Mouse (Mus musculus): ENCODE data around the gene Iscu. TPM values are rescaled to one million over a fixed set of nuclear protein-coding genes. Genes with fewer than 3 reads are reported as not detected.

Gene Iscu
- polyA plus RNA-seq, 2 experiments = 85.4 to 102 TPM

DNA sequence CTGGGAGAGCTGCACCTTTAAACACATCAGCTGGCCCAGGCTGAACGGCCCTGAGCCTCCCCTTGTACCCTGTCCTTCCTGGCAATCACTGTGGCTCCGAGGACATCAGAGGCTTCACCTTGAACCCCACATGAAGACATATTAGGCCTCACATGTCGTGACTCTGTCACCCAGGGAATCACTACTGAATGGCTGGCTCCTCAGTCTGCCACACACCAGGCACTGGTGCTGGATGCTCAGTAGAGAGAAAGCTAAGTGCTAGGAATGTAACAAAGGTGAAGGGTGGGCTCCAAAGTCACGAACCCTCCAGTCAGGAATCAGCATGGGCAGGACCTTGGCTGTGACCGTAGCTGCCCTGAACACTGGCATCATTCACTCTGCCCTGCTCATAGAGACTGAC lies 7.0 kb downstream of the Iscu start:
- no peak for DNase-seq (ENCODE audit: low spot score)
- H3K27ac ChIP-seq (replicated peaks; ENCODE audit: low read depth, low read length) = no peak overlapping the region; the same call in 1 of the 2 replicates

DNA sequence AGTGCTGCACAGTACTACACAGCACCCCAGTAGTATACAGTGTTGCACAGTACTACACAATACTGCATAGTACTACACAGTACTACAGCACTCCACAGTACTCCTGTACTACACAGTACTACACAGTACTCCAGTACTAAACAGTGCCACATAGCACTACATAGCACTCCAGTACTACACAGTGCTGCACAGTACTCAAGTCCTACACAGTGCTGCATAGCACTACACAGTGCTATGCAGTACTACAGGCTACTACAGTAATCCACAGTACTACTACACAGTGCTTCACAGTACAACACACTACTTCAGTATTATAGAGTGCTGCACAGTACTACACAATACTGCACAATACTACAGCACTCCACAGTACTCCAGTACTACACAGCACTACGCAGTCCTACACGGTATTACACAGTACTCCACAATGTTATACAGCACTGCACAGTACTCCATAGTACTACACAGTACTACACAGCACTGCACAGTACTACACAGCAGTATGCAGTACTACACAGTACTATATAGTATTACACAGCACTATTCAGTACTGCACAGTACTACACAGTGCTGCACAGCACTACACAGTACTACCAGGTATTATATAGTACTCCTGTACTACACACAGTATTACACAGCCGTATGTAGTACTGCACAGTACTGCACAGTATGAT lies 7.7 kb downstream of the Iscu start:
- H3K4me3 ChIP-seq (replicated peaks; ENCODE audit: low read length) = no peak overlapping the region
- H3K27me3 ChIP-seq (ENCODE audit: control insufficient read depth, insufficient read depth, low read length) = no peaks in the 10 kb centered on the region
- TF ChIP-seq POLR2A (IDR thresholded peaks at IDR 0.05; ENCODE audit: borderline replicate concordance, extremely low read depth, insufficient read depth, insufficient read length) = no peak
- H3K36me3 ChIP-seq (ENCODE audit: control insufficient read depth, insufficient read depth, low read length) = peaks cover 25% of the 10 kb centered on the region
- WGBS = 94% methylated on average over 3 of the region's 3 CpGs
- DNase-seq (ENCODE audit: low spot score) (no peak), ATAC-seq (ENCODE audit: low FRiP score, low read depth) (no peak)
- no peak overlapping the region for H3K9ac ChIP-seq (ENCODE audit: low read depth, low read length, severe bottlenecking)
- H3K9me3 ChIP-seq (ENCODE audit: control insufficient read depth, low read length) = no peaks in the 10 kb centered on the region
- H3K4me1 ChIP-seq (ENCODE audit: control insufficient read depth, insufficient read depth, low read length) = peaks cover 33% of the 10 kb centered on the region
- H3K4me2 ChIP-seq (replicated peaks; ENCODE audit: low read depth, low read length, severe bottlenecking) = no peak overlapping the region
- peak overlapping the region; percentile 61; the same call in 1 of the 2 replicates for H3K27ac ChIP-seq (replicated peaks; ENCODE audit: low read depth, low read length)

More for the DNA sequence above, 7.0 kb downstream of the Iscu start:
- H3K36me3 ChIP-seq (ENCODE audit: control insufficient read depth, insufficient read depth, low read length) = peaks cover 31% of the 10 kb centered on the region
- H3K4me2 ChIP-seq (replicated peaks; ENCODE audit: low read depth, low read length, severe bottlenecking) = no peak overlapping the region
- H3K4me3 ChIP-seq (replicated peaks; ENCODE audit: low read length) = no peak overlapping the region
- no peak for ATAC-seq (ENCODE audit: low FRiP score, low read depth)
- 70% methylated on average over 5 of the region's 5 CpGs for WGBS
- TF ChIP-seq POLR2A (IDR thresholded peaks at IDR 0.05; ENCODE audit: borderline replicate concordance, extremely low read depth, insufficient read depth, insufficient read length) = no peak
- H3K9ac ChIP-seq (ENCODE audit: low read depth, low read length, severe bottlenecking) = no peak overlapping the region
- H3K4me1 ChIP-seq (ENCODE audit: control insufficient read depth, insufficient read depth, low read length) = peaks cover 33% of the 10 kb centered on the region
- H3K27me3 ChIP-seq (ENCODE audit: control insufficient read depth, insufficient read depth, low read length) = no peaks in the 10 kb centered on the region
- no peaks in the 10 kb centered on the region for H3K9me3 ChIP-seq (ENCODE audit: control insufficient read depth, low read length)

- Histone ChIP-seq H3K9me3 (ENCODE audit: control insufficient read depth, low read length) (no peaks in the 10 kb centered on the region), H3K4me1 (ENCODE audit: control insufficient read depth, insufficient read depth, low read length) (peaks cover 33% of the 10 kb centered on the region), H3K27me3 (ENCODE audit: control insufficient read depth, insufficient read depth, low read length) (no peaks in the 10 kb centered on the region), H3K9ac (ENCODE audit: low read depth, low read length, severe bottlenecking) (peak overlapping the region; percentile 3; the same call in 1 of the 2 replicates), H3K27ac (replicated peaks; ENCODE audit: low read depth, low read length) (peak overlapping the region; percentile 61), H3K4me2 (replicated peaks; ENCODE audit: low read depth, low read length, severe bottlenecking) (no peak overlapping the region), H3K36me3 (ENCODE audit: control insufficient read depth, insufficient read depth, low read length) (peaks cover 19% of the 10 kb centered on the region), H3K4me3 (replicated peaks; ENCODE audit: low read length) (no peak overlapping the region)
- 73% methylated on average over 5 of the region's 5 CpGs for WGBS
- TF ChIP-seq POLR2A (IDR thresholded peaks at IDR 0.05; ENCODE audit: borderline replicate concordance, extremely low read depth, insufficient read depth, insufficient read length) = no peak
- no peak for DNase-seq (ENCODE audit: low spot score)
- ATAC-seq (ENCODE audit: low FRiP score, low read depth) = no peak
Measured at GRCm38 (mm10) chr5:113780763-113781162, 8.2 kb downstream of the Iscu start.

- Histone ChIP-seq H3K27ac (replicated peaks; ENCODE audit: low read depth, low read length) (peak overlapping the region; percentile 61), H3K4me3 (replicated peaks; ENCODE audit: low read length) (no peak overlapping the region), H3K4me1 (ENCODE audit: control insufficient read depth, insufficient read depth, low read length) (peaks cover 33% of the 10 kb centered on the region), H3K4me2 (replicated peaks; ENCODE audit: low read depth, low read length, severe bottlenecking) (no peak overlapping the region), H3K9me3 (ENCODE audit: control insufficient read depth, low read length) (no peaks in the 10 kb centered on the region), H3K36me3 (ENCODE audit: control insufficient read depth, insufficient read depth, low read length) (peaks cover 14% of the 10 kb centered on the region), H3K9ac (ENCODE audit: low read depth, low read length, severe bottlenecking) (peak overlapping the region; percentile 3; the same call in 1 of the 2 replicates), H3K27me3 (ENCODE audit: control insufficient read depth, insufficient read depth, low read length) (no peaks in the 10 kb centered on the region)
- peak; percentile 38 for DNase-seq (ENCODE audit: low spot score)
- no peak for TF ChIP-seq POLR2A (IDR thresholded peaks at IDR 0.05; ENCODE audit: borderline replicate concordance, extremely low read depth, insufficient read depth, insufficient read length)
- ATAC-seq (ENCODE audit: low FRiP score, low read depth) = no peak
- 42% methylated on average over 7 of the region's 7 CpGs for WGBS
Measured at GRCm38 (mm10) chr5:113781254-113781653, 8.7 kb downstream of the Iscu start.

DNA sequence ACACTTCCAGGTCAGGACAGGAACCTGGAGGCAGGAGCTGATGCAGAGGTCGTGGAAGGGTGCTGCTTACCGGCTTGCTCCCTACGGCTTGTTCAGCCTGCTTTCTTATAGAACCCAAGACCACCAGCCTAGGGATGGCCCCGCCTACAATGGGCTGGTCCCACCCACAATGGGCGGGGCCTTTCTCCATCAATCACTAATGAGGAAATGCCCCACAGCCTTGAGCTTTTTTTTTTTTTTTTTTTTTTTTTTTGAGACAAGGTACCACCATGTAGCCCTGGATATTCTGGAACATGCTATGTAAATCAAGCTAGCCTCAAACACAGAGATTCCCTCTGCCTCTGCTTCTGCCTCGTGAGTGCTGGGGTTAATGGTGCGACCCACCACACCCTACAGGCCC lies 9.3 kb downstream of the Iscu start:
- no peak for TF ChIP-seq POLR2A (IDR thresholded peaks at IDR 0.05; ENCODE audit: borderline replicate concordance, extremely low read depth, insufficient read depth, insufficient read length)
- Histone ChIP-seq H3K36me3 (ENCODE audit: control insufficient read depth, insufficient read depth, low read length) (peaks cover 8% of the 10 kb centered on the region), H3K27ac (replicated peaks; ENCODE audit: low read depth, low read length) (peak overlapping the region; percentile 61), H3K4me1 (ENCODE audit: control insufficient read depth, insufficient read depth, low read length) (peaks cover 35% of the 10 kb centered on the region), H3K4me2 (replicated peaks; ENCODE audit: low read depth, low read length, severe bottlenecking) (no peak overlapping the region), H3K9ac (ENCODE audit: low read depth, low read length, severe bottlenecking) (no peak overlapping the region), H3K4me3 (replicated peaks; ENCODE audit: low read length) (no peak overlapping the region), H3K9me3 (ENCODE audit: control insufficient read depth, low read length) (no peaks in the 10 kb centered on the region), H3K27me3 (ENCODE audit: control insufficient read depth, insufficient read depth, low read length) (no peaks in the 10 kb centered on the region)
- no peak for DNase-seq (ENCODE audit: low spot score)
- WGBS = 79% methylated on average over 7 of the region's 7 CpGs
- no peak for ATAC-seq (ENCODE audit: low FRiP score, low read depth)
